Mouse (Mus musculus): Measurements from ENCODE around the gene Lmcd1.

Gene Lmcd1

GRCm38 (mm10) chr6:112350452-112350851 lies 76.9 kb downstream of the Lmcd1 start:
- no peak for DNase-seq (ENCODE audit: low read depth, low spot score)

GRCm38 (mm10) chr6:112359341-112359740 lies 85.8 kb downstream of the Lmcd1 start:
- DNase-seq (ENCODE audit: low read depth, low spot score), result no peak

- DNase-seq (ENCODE audit: low read depth, low spot score), result no peak
Measured at GRCm38 (mm10) chr6:112360676-112361075, 87.1 kb downstream of the Lmcd1 start.

- DNase-seq (ENCODE audit: low read depth, low spot score), result no peak
Measured at GRCm38 (mm10) chr6:112362349-112362958, 88.9 kb downstream of the Lmcd1 start.

- DNase-seq (ENCODE audit: low read depth, low spot score), result no peak
Measured at GRCm38 (mm10) chr6:112364581-112364980, 91.0 kb downstream of the Lmcd1 start.

GRCm38 (mm10) chr6:112365294-112365693 lies 91.7 kb downstream of the Lmcd1 start:
- DNase-seq (ENCODE audit: low read depth, low spot score), result no peak

- DNase-seq (ENCODE audit: low read depth, low spot score), result no peak
Measured at GRCm38 (mm10) chr6:112373886-112374585, 100.5 kb downstream of the Lmcd1 start.

GRCm38 (mm10) chr6:112375661-112376392 lies 102.3 kb downstream of the Lmcd1 start:
- DNase-seq (ENCODE audit: low read depth, low spot score), result no peak

- DNase-seq (ENCODE audit: low read depth, low spot score), result no peak
Measured at GRCm38 (mm10) chr6:112379054-112379453, 105.5 kb downstream of the Lmcd1 start.

Measured in retina, adult 2 months (tissue).